Mouse (Mus musculus): ENCODE results near the gene Ptpn7. TPM values are rescaled to one million over a fixed set of nuclear protein-coding genes. Genes with fewer than 3 reads are reported as not detected.
"Not testable (repeated sequence)": the region's sequence is repeated elsewhere in the genome, so short reads cannot be mapped to it uniquely, and the experiment has no call there.

The Ptpn7 gene
- polyA plus RNA-seq, 1 experiment = 1.8 TPM

- no peaks in the 10 kb centered on the region for H3K36me3 ChIP-seq (ENCODE audit: control insufficient read depth, insufficient read depth, low read length, poor library complexity, severe bottlenecking)
- peaks cover 20% of the 10 kb centered on the region for H3K4me1 ChIP-seq (ENCODE audit: control insufficient read depth, insufficient read depth, low read length)
- H3K27me3 ChIP-seq (ENCODE audit: control insufficient read depth, insufficient read depth, low read length, poor library complexity, severe bottlenecking) = no peaks in the 10 kb centered on the region
- 0 out of 2 replicates have a peak overlapping the region, but pooled peaks have one; percentile 1 for H3K27ac ChIP-seq (ENCODE audit: insufficient read depth, low read length)
- H3K9ac ChIP-seq (ENCODE audit: low read depth, poor library complexity, severe bottlenecking) = no peak overlapping the region
- H3K4me3 ChIP-seq (ENCODE audit: low read depth, low read length) = no peak overlapping the region
- no peaks in the 10 kb centered on the region for H3K9me3 ChIP-seq (replicated peaks; ENCODE audit: control insufficient read depth, insufficient read depth, low read length, poor library complexity, severe bottlenecking)
- TF ChIP-seq POLR2A (IDR thresholded peaks at IDR 0.05; ENCODE audit: insufficient read depth, low read length) = no peak
- no peak for TF ChIP-seq EP300 (IDR thresholded peaks at IDR 0.05; ENCODE audit: insufficient read depth, low read depth, low read length)
- no peak for TF ChIP-seq CTCF (IDR thresholded peaks at IDR 0.05; ENCODE audit: low read depth, low read length)
Observed at GRCm38 (mm10) chr1:135183941-135184570, 51.6 kb downstream of the Ptpn7 start.

- Histone ChIP-seq H3K9ac (ENCODE audit: low read depth, poor library complexity, severe bottlenecking) (no peak overlapping the region), H3K4me1 (ENCODE audit: control insufficient read depth, insufficient read depth, low read length) (peaks cover 16% of the 10 kb centered on the region), H3K36me3 (ENCODE audit: control insufficient read depth, insufficient read depth, low read length, poor library complexity, severe bottlenecking) (no peaks in the 10 kb centered on the region), H3K4me3 (ENCODE audit: low read depth, low read length) (no peak overlapping the region), H3K9me3 (replicated peaks; ENCODE audit: control insufficient read depth, insufficient read depth, low read length, poor library complexity, severe bottlenecking) (no peaks in the 10 kb centered on the region), H3K27ac (ENCODE audit: insufficient read depth, low read length) (peak overlapping the region; percentile 79), H3K27me3 (ENCODE audit: control insufficient read depth, insufficient read depth, low read length, poor library complexity, severe bottlenecking) (no peaks in the 10 kb centered on the region)
- no peak for TF ChIP-seq EP300 (IDR thresholded peaks at IDR 0.05; ENCODE audit: insufficient read depth, low read depth, low read length)
- TF ChIP-seq POLR2A (IDR thresholded peaks at IDR 0.05; ENCODE audit: insufficient read depth, low read length) = no peak
- TF ChIP-seq CTCF (IDR thresholded peaks at IDR 0.05; ENCODE audit: low read depth, low read length) = no peak
Observed at GRCm38 (mm10) chr1:135185936-135186335, 53.4 kb downstream of the Ptpn7 start.

DNA sequence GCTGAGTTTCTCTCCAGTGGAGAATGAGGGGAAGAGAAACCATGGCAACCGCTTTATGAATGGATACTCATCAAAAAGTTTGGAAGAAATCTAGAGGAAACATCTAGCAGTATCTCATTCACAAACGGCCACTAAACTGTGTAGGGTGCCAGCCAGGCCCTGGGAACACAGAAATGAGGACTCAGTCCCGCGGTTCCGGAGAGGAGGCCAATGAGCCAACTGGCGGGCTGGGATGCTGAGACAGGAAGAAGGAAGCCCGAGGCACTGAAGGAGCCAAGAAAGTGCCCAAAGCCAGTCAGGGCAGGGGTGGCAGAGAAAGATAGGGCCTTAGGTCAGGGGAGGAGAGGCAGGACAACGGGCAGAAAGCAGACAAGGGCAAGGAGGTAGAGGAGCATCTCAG is 53.9 kb downstream of the Ptpn7 start:
- Histone ChIP-seq H3K36me3 (ENCODE audit: control insufficient read depth, insufficient read depth, low read length, poor library complexity, severe bottlenecking) (no peaks in the 10 kb centered on the region), H3K9ac (ENCODE audit: low read depth, poor library complexity, severe bottlenecking) (no peak overlapping the region), H3K4me3 (ENCODE audit: low read depth, low read length) (no peak overlapping the region), H3K27ac (ENCODE audit: insufficient read depth, low read length) (peak overlapping the region; percentile 31), H3K9me3 (replicated peaks; ENCODE audit: control insufficient read depth, insufficient read depth, low read length, poor library complexity, severe bottlenecking) (no peaks in the 10 kb centered on the region), H3K27me3 (ENCODE audit: control insufficient read depth, insufficient read depth, low read length, poor library complexity, severe bottlenecking) (no peaks in the 10 kb centered on the region), H3K4me1 (ENCODE audit: control insufficient read depth, insufficient read depth, low read length) (peaks cover 16% of the 10 kb centered on the region)
- TF ChIP-seq POLR2A (IDR thresholded peaks at IDR 0.05; ENCODE audit: insufficient read depth, low read length) = no peak
- no peak for TF ChIP-seq EP300 (IDR thresholded peaks at IDR 0.05; ENCODE audit: insufficient read depth, low read depth, low read length)
- no peak for TF ChIP-seq CTCF (IDR thresholded peaks at IDR 0.05; ENCODE audit: low read depth, low read length)

DNA sequence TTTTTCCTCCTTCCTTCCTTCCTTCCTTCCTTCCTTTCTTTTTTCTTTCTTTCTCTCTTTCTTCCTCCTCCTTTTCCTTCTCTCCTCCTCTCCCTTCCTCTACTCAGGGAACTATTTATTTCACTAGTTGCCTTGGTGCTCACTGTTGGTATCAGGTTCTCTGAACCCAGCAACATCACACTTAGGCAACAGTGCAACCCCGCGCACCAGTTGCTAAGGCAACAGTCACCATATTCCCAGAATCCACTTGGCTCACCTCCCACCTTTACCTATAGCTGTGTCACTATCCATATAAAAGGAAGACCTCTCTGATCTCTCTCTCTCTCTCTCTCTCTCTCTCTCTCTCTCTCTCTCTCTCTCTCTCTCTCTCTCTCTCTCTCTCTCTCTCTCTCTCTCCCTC is 54.5 kb downstream of the Ptpn7 start:
- H3K27ac ChIP-seq (ENCODE audit: insufficient read depth, low read length) = peak overlapping the region; percentile 31

GRCm38 (mm10) chr1:135188197-135188596 is 55.7 kb downstream of the Ptpn7 start:
- Histone ChIP-seq H3K27me3 (ENCODE audit: control insufficient read depth, insufficient read depth, low read length, poor library complexity, severe bottlenecking) (no peaks in the 10 kb centered on the region), H3K9ac (ENCODE audit: low read depth, poor library complexity, severe bottlenecking) (no peak overlapping the region), H3K4me3 (ENCODE audit: low read depth, low read length) (no peak overlapping the region), H3K27ac (ENCODE audit: insufficient read depth, low read length) (no peak overlapping the region), H3K36me3 (ENCODE audit: control insufficient read depth, insufficient read depth, low read length, poor library complexity, severe bottlenecking) (no peaks in the 10 kb centered on the region), H3K4me1 (ENCODE audit: control insufficient read depth, insufficient read depth, low read length) (peaks cover 13% of the 10 kb centered on the region), H3K9me3 (replicated peaks; ENCODE audit: control insufficient read depth, insufficient read depth, low read length, poor library complexity, severe bottlenecking) (no peaks in the 10 kb centered on the region)
- TF ChIP-seq CTCF (IDR thresholded peaks at IDR 0.05; ENCODE audit: low read depth, low read length) = no peak
- no peak for TF ChIP-seq EP300 (IDR thresholded peaks at IDR 0.05; ENCODE audit: insufficient read depth, low read depth, low read length)
- TF ChIP-seq POLR2A (IDR thresholded peaks at IDR 0.05; ENCODE audit: insufficient read depth, low read length) = no peak

More for the DNA sequence above, 54.5 kb downstream of the Ptpn7 start:
- H3K9me3 ChIP-seq (replicated peaks; ENCODE audit: control insufficient read depth, insufficient read depth, low read length, poor library complexity, severe bottlenecking); H3K9ac ChIP-seq (ENCODE audit: low read depth, poor library complexity, severe bottlenecking); H3K4me3 ChIP-seq (ENCODE audit: low read depth, low read length); H3K36me3 ChIP-seq (ENCODE audit: control insufficient read depth, insufficient read depth, low read length, poor library complexity, severe bottlenecking); H3K27me3 ChIP-seq (ENCODE audit: control insufficient read depth, insufficient read depth, low read length, poor library complexity, severe bottlenecking): not testable (repeated sequence)
- H3K4me1 ChIP-seq (ENCODE audit: control insufficient read depth, insufficient read depth, low read length) = peaks cover 16% of the 10 kb centered on the region

- peak overlapping the region; percentile 33; the same call in 1 of the 2 replicates for H3K27ac ChIP-seq (ENCODE audit: insufficient read depth, low read length)
- H3K4me1 ChIP-seq (ENCODE audit: control insufficient read depth, insufficient read depth, low read length) = peaks cover 15% of the 10 kb centered on the region
- no peak overlapping the region for H3K4me3 ChIP-seq (ENCODE audit: low read depth, low read length)
- TF ChIP-seq POLR2A (IDR thresholded peaks at IDR 0.05; ENCODE audit: insufficient read depth, low read length) (no peak), CTCF (IDR thresholded peaks at IDR 0.05; ENCODE audit: low read depth, low read length) (no peak), EP300 (IDR thresholded peaks at IDR 0.05; ENCODE audit: insufficient read depth, low read depth, low read length) (no peak)
- no peak overlapping the region for H3K9ac ChIP-seq (ENCODE audit: low read depth, poor library complexity, severe bottlenecking)
- no peaks in the 10 kb centered on the region for H3K9me3 ChIP-seq (replicated peaks; ENCODE audit: control insufficient read depth, insufficient read depth, low read length, poor library complexity, severe bottlenecking)
- no peaks in the 10 kb centered on the region for H3K27me3 ChIP-seq (ENCODE audit: control insufficient read depth, insufficient read depth, low read length, poor library complexity, severe bottlenecking)
- H3K36me3 ChIP-seq (ENCODE audit: control insufficient read depth, insufficient read depth, low read length, poor library complexity, severe bottlenecking) = no peaks in the 10 kb centered on the region
Observed at GRCm38 (mm10) chr1:135189186-135189585, 56.7 kb downstream of the Ptpn7 start.

DNA sequence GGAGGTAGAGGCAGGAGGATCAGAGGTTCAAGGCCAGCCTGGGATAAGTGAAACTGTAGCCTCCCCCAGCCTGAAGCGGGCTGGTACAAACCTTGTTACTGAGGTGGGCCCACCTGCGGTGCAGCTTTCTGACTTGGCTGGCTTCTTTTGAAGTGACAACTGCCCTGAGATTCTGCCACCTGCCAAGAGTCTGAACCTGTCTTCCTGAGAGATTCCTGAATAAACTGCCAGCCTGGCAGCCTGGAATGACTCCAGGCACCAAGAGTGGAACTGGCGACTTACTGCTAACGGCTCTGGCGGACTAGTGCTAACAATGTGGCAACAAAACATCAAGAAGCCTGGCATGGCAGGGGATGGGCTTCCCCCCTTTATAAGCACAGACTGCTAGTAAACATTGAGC is 61.8 kb downstream of the Ptpn7 start:
- not testable (repeated sequence) for H3K36me3 ChIP-seq (ENCODE audit: control insufficient read depth, insufficient read depth, low read length, poor library complexity, severe bottlenecking); H3K27me3 ChIP-seq (ENCODE audit: control insufficient read depth, insufficient read depth, low read length, poor library complexity, severe bottlenecking); H3K9ac ChIP-seq (ENCODE audit: low read depth, poor library complexity, severe bottlenecking); H3K4me3 ChIP-seq (ENCODE audit: low read depth, low read length); H3K9me3 ChIP-seq (replicated peaks; ENCODE audit: control insufficient read depth, insufficient read depth, low read length, poor library complexity, severe bottlenecking)
- peak overlapping the region; percentile 41 for H3K27ac ChIP-seq (ENCODE audit: insufficient read depth, low read length)
- peaks cover 12% of the 10 kb centered on the region for H3K4me1 ChIP-seq (ENCODE audit: control insufficient read depth, insufficient read depth, low read length)

Measured in ES-Bruce4 (cell line).